Mouse (Mus musculus) T-helper 17 cell (primary cell): ENCODE results near the gene Gm8693.
"Not testable (repeated sequence)": the region's sequence is repeated elsewhere in the genome, so short reads cannot be mapped to it uniquely, and the experiment has no call there.

Experiments used
- in situ Hi-C, 2 experiments: fragments of 300-600 bp; cut with MboI, MseI; formaldehyde crosslinking; loops; 1 replicate in 1 of 2; 2 replicates in 1 of 2; pipeline ENCODE4 v1.15.1; 2025; ENCODE audit warnings: high pct_unique_total_duplicates in 2 of 2

The Gm8693 gene

DNA sequence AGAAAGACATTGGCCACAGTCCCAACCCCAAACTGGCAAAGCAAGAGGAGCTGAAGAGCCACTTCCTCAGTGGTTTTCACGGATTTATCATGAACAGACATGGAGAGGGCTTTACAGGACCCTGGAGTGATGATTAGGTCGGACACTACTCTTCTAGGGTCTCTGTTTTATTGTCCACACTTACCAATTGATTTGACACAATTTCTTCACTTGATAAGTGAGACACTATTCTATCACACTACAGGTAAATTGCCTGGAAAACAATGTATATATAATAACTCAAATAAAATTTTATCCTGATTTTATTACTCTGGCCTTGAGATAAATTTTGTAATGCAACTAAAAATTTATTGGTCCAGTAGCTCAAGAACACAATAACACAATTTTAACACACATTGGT lies at the start of gene Gm8693:
TSS of gene Gm8693 (minus strand) at position 101 of the 400 bp plus-strand sequence.
- in situ Hi-C loops = not testable (repeated sequence)

DNA sequence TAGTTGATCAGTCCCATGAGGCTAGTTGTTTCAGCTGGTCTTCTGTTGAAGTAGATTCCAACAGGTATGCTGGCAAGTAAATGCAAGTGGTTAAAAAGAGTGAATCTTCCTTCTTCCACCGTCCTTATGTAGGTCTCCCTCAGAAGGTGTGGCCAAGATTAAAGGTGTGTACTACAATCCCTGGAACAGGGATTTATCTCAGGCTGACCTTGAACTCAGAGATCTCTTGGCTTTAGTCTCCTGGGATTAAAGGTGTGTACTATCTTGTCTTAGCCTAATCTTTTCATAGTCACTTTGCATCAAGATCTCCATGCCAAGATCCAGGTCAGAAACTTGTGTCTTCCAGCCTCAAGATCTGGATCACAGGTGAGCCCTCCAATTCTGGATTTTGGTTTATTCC lies 27.5 kb upstream of the Gm8693 start, which contains the start of gene Gm4567:
TSS of gene Gm4567 (minus strand) at position 101 of the 400 bp plus-strand sequence.
- in situ Hi-C loops = loop anchor here in 1 of 2 experiments (10.0 kb wide), 1 partner anchor 1985 kb away; the partner anchor contains the start of gene Gm10668

DNA sequence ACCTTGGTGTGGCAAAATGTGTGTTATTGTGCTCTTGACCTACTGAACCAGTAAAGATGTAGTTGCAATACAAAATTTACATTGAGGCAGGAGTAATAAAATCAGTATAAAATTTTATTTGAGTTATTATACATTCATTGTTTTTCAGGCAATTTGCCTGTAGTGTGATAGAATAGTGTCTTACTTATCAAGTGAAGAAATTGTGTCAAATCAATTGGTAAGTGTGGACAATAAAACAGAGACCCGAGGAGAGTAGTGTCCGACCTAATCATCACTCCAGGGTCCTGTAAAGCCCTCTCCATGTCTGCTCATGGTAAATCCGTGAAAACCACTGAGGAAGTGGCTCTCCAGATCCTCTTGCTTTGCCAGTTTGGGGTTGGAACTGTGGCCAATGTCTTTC lies 34.4 kb downstream of the Gm8693 start, which contains the start of gene Vmn1r155:
TSS of gene Vmn1r155 (plus strand) at position 301 of the 400 bp plus-strand sequence.
- in situ Hi-C loops = not testable (repeated sequence)
